Mouse (Mus musculus): ENCODE results near the gene Ddx24. TPM values are rescaled to one million over a fixed set of nuclear protein-coding genes. Genes with fewer than 3 reads are reported as not detected.
"Not testable (repeated sequence)": the region's sequence is repeated elsewhere in the genome, so short reads cannot be mapped to it uniquely, and the experiment has no call there.

Ddx24 gene
- 112 and 140 TPM in 2 replicates for polyA plus RNA-seq (2014; fragmentation: Nextera tagmentation; extraction: Ambion mirVana)

DNA sequence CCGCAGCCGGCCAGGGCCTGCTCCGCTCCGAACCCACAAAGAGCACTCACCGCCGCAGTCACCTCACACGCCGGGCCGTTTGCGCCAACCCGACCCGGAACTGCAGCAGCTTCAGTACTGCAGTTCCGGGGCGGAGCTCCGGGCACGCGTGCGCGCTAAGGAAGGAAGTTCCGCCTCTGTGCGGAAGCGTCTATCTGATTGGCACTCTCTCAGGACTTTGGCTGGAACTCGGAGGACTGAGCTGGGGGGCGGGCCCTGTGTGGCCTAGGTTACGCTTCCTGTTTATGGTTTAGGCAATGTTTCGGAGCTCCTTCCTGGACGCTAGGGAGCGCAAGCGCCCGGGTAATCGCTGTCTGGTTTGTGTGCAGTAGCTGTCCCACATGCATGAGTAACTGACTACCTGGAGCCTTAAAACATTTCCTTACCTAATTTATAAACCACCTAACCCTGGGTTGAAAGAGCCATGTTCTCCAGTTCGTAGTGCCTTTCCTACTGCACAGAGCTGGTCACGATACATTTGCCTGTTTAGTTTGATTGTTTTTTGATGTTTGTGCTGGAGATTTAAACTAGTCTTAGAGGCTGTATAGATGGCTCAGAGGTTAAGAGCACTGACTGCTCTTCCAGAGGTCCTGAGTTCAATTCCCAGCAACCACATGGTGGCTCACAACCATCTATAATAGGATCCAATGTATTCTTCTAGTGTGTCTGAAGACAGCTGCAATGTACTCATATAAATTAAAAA, at the start of gene Ddx24:
Gene Ddx24 (minus strand): TSS at position 102 of the 742 bp plus-strand sequence.
- Histone ChIP-seq H3K4me2 (ENCODE audit: low read length) (peak within 1 kb of the TSS; percentile 93), H3K9ac (replicated peaks; ENCODE audit: low read length) (peak within 1 kb of the TSS; percentile 89), H3K9me3 (ENCODE audit: control insufficient read depth, low read length) (no peaks in the 10 kb centered on the region), H3K27ac (replicated peaks; ENCODE audit: low read depth, low read length) (peak within 1 kb of the TSS; percentile 63), H3K4me3 (replicated peaks; ENCODE audit: low read depth, low read length) (peak within 1 kb of the TSS; percentile 90), H3K4me1 (ENCODE audit: control insufficient read depth, insufficient read depth, low read length) (peaks cover 34% of the 10 kb centered on the region), H3K27me3 (ENCODE audit: control insufficient read depth, insufficient read depth, low read length) (no peaks in the 10 kb centered on the region), H3K36me3 (ENCODE audit: control insufficient read depth, insufficient read depth, low read length) (peaks cover 19% of the 10 kb centered on the region)
- 2% methylated on average over 33 of the region's 33 CpGs for WGBS
- peak; percentile 99 for ATAC-seq (ENCODE audit: low FRiP score, low TSS enrichment)
- peak; percentile 98 for DNase-seq

DNA sequence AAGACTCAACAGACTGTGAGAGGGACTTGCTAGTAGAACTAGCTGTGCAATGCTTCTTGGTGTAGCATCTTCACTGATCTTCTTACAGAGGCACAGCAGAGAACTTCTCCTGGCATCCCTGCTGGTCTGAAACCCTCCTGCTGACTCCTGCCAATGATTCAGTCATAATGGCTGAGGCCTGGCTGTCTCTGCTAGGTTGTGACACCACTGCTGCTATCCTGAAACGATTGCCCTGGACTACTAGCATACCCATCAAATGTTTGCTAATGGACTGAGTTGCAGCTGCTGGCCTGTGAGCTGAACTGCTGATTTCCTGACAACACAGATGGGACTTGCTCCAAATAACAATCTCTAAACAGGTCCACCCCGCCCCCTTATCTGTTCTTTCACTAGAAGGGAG, 48.9 kb upstream of the Ddx24 start:
- DNase-seq (no peak), ATAC-seq (ENCODE audit: low FRiP score, low TSS enrichment) (no peak)
- no peak overlapping the region for H3K9ac ChIP-seq (replicated peaks; ENCODE audit: low read length)
- H3K4me3 ChIP-seq (replicated peaks; ENCODE audit: low read depth, low read length) = no peak overlapping the region
- no peaks in the 10 kb centered on the region for H3K36me3 ChIP-seq (ENCODE audit: control insufficient read depth, insufficient read depth, low read length)
- WGBS = 57% methylated on average over 2 of the region's 2 CpGs
- H3K4me2 ChIP-seq (ENCODE audit: low read length) = no peak overlapping the region
- no peaks in the 10 kb centered on the region for H3K9me3 ChIP-seq (ENCODE audit: control insufficient read depth, low read length)
- H3K4me1 ChIP-seq (ENCODE audit: control insufficient read depth, insufficient read depth, low read length) = no peaks in the 10 kb centered on the region
- no peak overlapping the region for H3K27ac ChIP-seq (replicated peaks; ENCODE audit: low read depth, low read length)
- H3K27me3 ChIP-seq (ENCODE audit: control insufficient read depth, insufficient read depth, low read length) = no peaks in the 10 kb centered on the region

DNA sequence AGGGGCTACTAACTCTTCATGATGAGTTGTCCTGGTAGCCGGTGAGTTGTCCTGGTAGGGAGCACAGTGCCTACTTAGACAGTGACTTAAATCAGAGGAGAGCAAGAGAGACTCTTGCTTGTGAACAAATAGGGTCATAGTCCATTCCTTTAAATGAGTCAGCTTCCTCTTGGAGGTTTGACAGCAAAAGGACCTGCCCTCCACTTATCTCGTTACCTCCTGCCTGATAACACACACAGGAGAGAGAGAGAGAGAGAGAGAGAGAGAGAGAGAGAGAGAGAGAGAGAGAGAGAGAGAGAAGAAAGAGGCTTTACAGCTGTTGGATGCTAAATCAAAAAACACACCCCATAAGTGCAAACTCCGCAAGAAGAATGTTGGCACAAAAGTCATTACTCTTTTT, 31.5 kb upstream of the Ddx24 start, which contains the start of gene Ifi27l2b:
Gene Ifi27l2b (minus strand): TSS at position 84 of the 400 bp plus-strand sequence.
- no peak within 1 kb of the TSS for H3K9ac ChIP-seq (replicated peaks; ENCODE audit: low read length)
- H3K9me3 ChIP-seq (ENCODE audit: control insufficient read depth, low read length) = no peaks in the 10 kb centered on the region
- 79% methylated on average over 3 of the region's 3 CpGs for WGBS
- DNase-seq (no peak), ATAC-seq (ENCODE audit: low FRiP score, low TSS enrichment) (no peak)
- no peaks in the 10 kb centered on the region for H3K27me3 ChIP-seq (ENCODE audit: control insufficient read depth, insufficient read depth, low read length)
- no peaks in the 10 kb centered on the region for H3K4me1 ChIP-seq (ENCODE audit: control insufficient read depth, insufficient read depth, low read length)
- no peak within 1 kb of the TSS for H3K27ac ChIP-seq (replicated peaks; ENCODE audit: low read depth, low read length)
- no peaks in the 10 kb centered on the region for H3K36me3 ChIP-seq (ENCODE audit: control insufficient read depth, insufficient read depth, low read length)
- no peak within 1 kb of the TSS for H3K4me2 ChIP-seq (ENCODE audit: low read length)
- H3K4me3 ChIP-seq (replicated peaks; ENCODE audit: low read depth, low read length) = no peak within 1 kb of the TSS

DNA sequence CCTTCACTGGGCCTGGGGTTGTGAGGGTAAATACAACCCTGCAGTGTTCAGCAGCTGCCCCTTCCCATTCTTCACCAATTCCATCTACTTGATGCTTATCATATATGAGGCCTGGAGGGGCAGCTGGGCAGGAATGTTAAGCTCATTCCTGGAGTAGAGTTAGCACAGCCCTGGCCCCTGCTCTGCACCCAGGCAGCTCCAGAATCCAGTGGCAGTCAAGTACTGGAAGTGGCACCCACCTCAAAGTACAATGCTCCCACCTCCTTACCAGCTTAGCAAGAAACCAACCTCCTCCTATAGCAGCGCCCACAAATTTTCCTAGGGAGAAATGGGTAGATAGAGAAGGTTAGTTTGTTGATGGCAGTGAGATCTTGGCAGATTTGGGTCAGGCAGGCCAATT, 31.1 kb upstream of the Ddx24 start:
- not testable (repeated sequence) for H3K27me3 ChIP-seq (ENCODE audit: control insufficient read depth, insufficient read depth, low read length); H3K4me3 ChIP-seq (replicated peaks; ENCODE audit: low read depth, low read length); H3K4me1 ChIP-seq (ENCODE audit: control insufficient read depth, insufficient read depth, low read length); H3K9ac ChIP-seq (replicated peaks; ENCODE audit: low read length); ATAC-seq (ENCODE audit: low FRiP score, low TSS enrichment); H3K4me2 ChIP-seq (ENCODE audit: low read length); H3K9me3 ChIP-seq (ENCODE audit: control insufficient read depth, low read length); DNase-seq; H3K27ac ChIP-seq (replicated peaks; ENCODE audit: low read depth, low read length); H3K36me3 ChIP-seq (ENCODE audit: control insufficient read depth, insufficient read depth, low read length)
- WGBS = no CpG with 5 or more reads among the region's 1 CpGs

DNA sequence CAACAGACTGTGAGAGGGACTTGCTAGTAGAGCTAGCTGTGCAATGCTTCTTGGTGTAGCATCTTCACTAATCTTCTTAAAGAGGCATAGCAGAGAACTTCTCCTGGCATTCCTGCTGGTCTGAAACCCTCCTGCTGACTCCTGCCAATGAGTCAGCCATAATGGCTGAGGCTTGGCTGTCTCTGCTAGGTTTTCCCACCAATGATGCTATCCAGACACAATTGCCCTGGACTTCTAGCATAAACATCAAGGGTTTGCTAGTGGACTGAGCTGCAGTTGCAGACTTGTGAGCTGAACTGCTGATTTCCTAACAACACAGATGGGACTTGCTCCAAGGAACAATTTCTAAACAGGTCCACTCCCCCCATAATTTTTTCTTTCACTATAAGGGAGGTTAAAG, 27.7 kb upstream of the Ddx24 start:
- no peaks in the 10 kb centered on the region for H3K9me3 ChIP-seq (ENCODE audit: control insufficient read depth, low read length)
- H3K4me3 ChIP-seq (replicated peaks; ENCODE audit: low read depth, low read length) = no peak overlapping the region
- H3K9ac ChIP-seq (replicated peaks; ENCODE audit: low read length) = no peak overlapping the region
- DNase-seq = no peak
- H3K36me3 ChIP-seq (ENCODE audit: control insufficient read depth, insufficient read depth, low read length) = no peaks in the 10 kb centered on the region
- ATAC-seq (ENCODE audit: low FRiP score, low TSS enrichment) = no peak
- no peaks in the 10 kb centered on the region for H3K27me3 ChIP-seq (ENCODE audit: control insufficient read depth, insufficient read depth, low read length)
- no peaks in the 10 kb centered on the region for H3K4me1 ChIP-seq (ENCODE audit: control insufficient read depth, insufficient read depth, low read length)
- H3K27ac ChIP-seq (replicated peaks; ENCODE audit: low read depth, low read length) = no peak overlapping the region
- H3K4me2 ChIP-seq (ENCODE audit: low read length) = no peak overlapping the region

DNA sequence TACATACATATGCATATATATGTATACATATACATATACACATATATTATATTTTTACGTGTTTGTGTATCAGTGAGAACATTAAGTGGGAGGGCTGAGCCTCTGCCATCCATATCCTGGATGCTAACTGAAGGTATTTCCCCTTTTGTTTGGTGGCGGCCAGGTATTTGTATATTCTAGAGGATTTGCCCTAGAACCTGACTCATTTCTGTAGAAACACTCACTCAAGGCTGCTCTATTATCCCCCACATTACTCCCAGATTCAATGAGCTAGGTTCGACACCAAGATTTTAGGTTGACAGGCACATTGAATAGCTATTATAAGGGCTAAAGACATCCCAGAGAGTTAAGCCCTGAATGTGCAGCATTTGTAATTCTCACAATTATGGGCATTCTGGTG, 19.4 kb upstream of the Ddx24 start:
- H3K4me2 ChIP-seq (ENCODE audit: low read length) = no peak overlapping the region
- H3K4me3 ChIP-seq (replicated peaks; ENCODE audit: low read depth, low read length) = no peak overlapping the region
- ATAC-seq (ENCODE audit: low FRiP score, low TSS enrichment) = no peak
- no peak overlapping the region for H3K27ac ChIP-seq (replicated peaks; ENCODE audit: low read depth, low read length)
- no peak for DNase-seq
- WGBS = 68% methylated on average over 3 of the region's 3 CpGs
- no peaks in the 10 kb centered on the region for H3K27me3 ChIP-seq (ENCODE audit: control insufficient read depth, insufficient read depth, low read length)
- no peaks in the 10 kb centered on the region for H3K4me1 ChIP-seq (ENCODE audit: control insufficient read depth, insufficient read depth, low read length)
- no peaks in the 10 kb centered on the region for H3K36me3 ChIP-seq (ENCODE audit: control insufficient read depth, insufficient read depth, low read length)
- H3K9me3 ChIP-seq (ENCODE audit: control insufficient read depth, low read length) = no peaks in the 10 kb centered on the region
- H3K9ac ChIP-seq (replicated peaks; ENCODE audit: low read length) = no peak overlapping the region

DNA sequence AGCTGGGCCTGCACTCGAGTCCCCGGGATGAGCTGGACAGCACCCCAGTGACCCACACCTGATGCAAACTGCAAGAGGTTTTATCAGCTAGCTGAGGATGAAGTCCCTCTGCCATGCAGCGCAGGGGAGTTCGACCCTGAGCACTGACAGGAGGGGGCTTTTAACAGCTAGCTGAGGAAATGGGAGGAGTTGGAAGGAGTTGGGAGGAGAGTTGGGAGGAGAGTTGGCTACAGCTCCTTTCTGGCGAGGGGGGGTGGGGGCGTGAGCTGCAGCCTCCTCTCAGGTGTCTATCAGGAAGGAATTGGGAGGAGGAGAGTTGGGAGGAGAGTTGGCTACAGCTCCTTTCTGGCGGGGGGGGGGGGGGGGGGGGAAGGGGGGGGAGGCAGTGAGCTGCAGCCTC, 18.6 kb upstream of the Ddx24 start:
- 45% methylated on average over 6 of the region's 7 CpGs for WGBS
- not testable (repeated sequence) for H3K27me3 ChIP-seq (ENCODE audit: control insufficient read depth, insufficient read depth, low read length); H3K4me3 ChIP-seq (replicated peaks; ENCODE audit: low read depth, low read length); H3K9me3 ChIP-seq (ENCODE audit: control insufficient read depth, low read length); DNase-seq; ATAC-seq (ENCODE audit: low FRiP score, low TSS enrichment); H3K27ac ChIP-seq (replicated peaks; ENCODE audit: low read depth, low read length); H3K4me2 ChIP-seq (ENCODE audit: low read length); H3K4me1 ChIP-seq (ENCODE audit: control insufficient read depth, insufficient read depth, low read length); H3K36me3 ChIP-seq (ENCODE audit: control insufficient read depth, insufficient read depth, low read length); H3K9ac ChIP-seq (replicated peaks; ENCODE audit: low read length)

DNA sequence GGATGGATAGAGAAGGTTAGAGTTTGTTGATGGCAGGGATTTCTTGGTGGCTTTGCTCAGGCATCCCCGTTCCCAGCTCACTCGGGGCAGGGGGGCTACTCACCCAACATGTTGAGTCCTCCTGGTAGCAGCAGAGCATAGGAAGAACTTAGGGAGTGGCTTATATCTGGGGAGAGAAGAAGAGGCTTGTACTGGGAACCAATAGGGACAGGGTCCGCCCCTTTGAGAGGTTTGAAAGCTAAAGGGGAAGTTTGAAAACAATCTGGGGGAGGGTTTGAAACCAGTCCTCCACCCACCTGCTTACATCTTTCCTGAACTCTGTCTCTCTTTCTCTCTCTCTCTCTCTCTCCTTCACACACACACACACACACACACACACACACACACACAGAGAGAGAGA, 17.9 kb upstream of the Ddx24 start, which contains the start of gene Ifi27l2a:
Gene Ifi27l2a (minus strand): TSS at position 157 of the 400 bp plus-strand sequence.
- no peak within 1 kb of the TSS for H3K27ac ChIP-seq (replicated peaks; ENCODE audit: low read depth, low read length)
- H3K36me3 ChIP-seq (ENCODE audit: control insufficient read depth, insufficient read depth, low read length) = no peaks in the 10 kb centered on the region
- no peak within 1 kb of the TSS for H3K4me2 ChIP-seq (ENCODE audit: low read length)
- no peaks in the 10 kb centered on the region for H3K4me1 ChIP-seq (ENCODE audit: control insufficient read depth, insufficient read depth, low read length)
- ATAC-seq (ENCODE audit: low FRiP score, low TSS enrichment) = no peak
- H3K27me3 ChIP-seq (ENCODE audit: control insufficient read depth, insufficient read depth, low read length) = no peaks in the 10 kb centered on the region
- no peak within 1 kb of the TSS for H3K9ac ChIP-seq (replicated peaks; ENCODE audit: low read length)
- H3K4me3 ChIP-seq (replicated peaks; ENCODE audit: low read depth, low read length) = no peak within 1 kb of the TSS
- no peaks in the 10 kb centered on the region for H3K9me3 ChIP-seq (ENCODE audit: control insufficient read depth, low read length)
- 66% methylated on average over 3 of the region's 3 CpGs for WGBS
- no peak for DNase-seq

DNA sequence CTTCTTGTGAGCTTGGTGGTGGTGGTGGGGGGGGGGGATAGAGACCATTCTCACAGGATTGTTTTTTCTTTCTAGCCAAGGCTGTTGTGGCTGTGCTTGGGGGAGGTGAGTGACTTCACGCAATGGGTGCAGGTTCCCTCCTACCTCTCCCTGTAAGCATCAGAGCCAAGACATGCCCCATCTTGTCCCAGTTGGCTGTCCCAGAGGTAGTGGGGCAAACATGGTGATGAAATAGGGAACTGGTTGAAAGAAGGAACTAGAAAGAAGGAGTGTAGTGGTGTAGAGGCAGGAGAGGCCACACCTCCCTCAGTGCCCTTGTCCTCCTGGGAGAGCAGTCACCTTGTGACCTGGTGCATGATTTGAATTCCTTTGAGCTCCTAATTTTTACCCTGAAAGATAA, 12.0 kb upstream of the Ddx24 start:
- Histone ChIP-seq H3K27ac (replicated peaks; ENCODE audit: low read depth, low read length) (no peak overlapping the region), H3K4me1 (ENCODE audit: control insufficient read depth, insufficient read depth, low read length) (no peaks in the 10 kb centered on the region), H3K4me3 (replicated peaks; ENCODE audit: low read depth, low read length) (no peak overlapping the region), H3K36me3 (ENCODE audit: control insufficient read depth, insufficient read depth, low read length) (no peaks in the 10 kb centered on the region), H3K4me2 (ENCODE audit: low read length) (no peak overlapping the region), H3K9me3 (ENCODE audit: control insufficient read depth, low read length) (no peaks in the 10 kb centered on the region), H3K9ac (replicated peaks; ENCODE audit: low read length) (no peak overlapping the region), H3K27me3 (ENCODE audit: control insufficient read depth, insufficient read depth, low read length) (no peaks in the 10 kb centered on the region)
- 96% methylated on average over 1 of the region's 1 CpGs for WGBS
- no peak for ATAC-seq (ENCODE audit: low FRiP score, low TSS enrichment)
- no peak for DNase-seq

Measured in midbrain, embryonic 14.5 days (tissue).